Mouse (Mus musculus) embryonic facial prominence, embryonic 11.5 days (tissue): ENCODE data around the gene Pnp. TPM values are rescaled to one million over a fixed set of nuclear protein-coding genes. Genes with fewer than 3 reads are reported as not detected.

ENCODE experiments used
- ATAC-seq: fragments of 200-750 bp; cut with Nextera tagmentation; replicated peaks from 2 replicates; pipeline ENCODE4 v1.8.0; 2017; ENCODE audit warnings: low read depth; ENCODE audit not compliant: insufficient number of reproducible peaks, low FRiP score, low TSS enrichment
- DNase-seq: peaks from one replicate; pipeline ENCODE4 v3.0.0-alpha.2; 2015; ENCODE audit warnings: low spot score
- H3K27ac ChIP-seq: fragments of 300-500 bp; sonication (generic); replicated peaks from 2 replicates; pipeline ENCODE4 v1.5.1; 2014; ENCODE audit warnings: mild to moderate bottlenecking, low read depth, low read length, control low read depth
- H3K27me3 ChIP-seq: fragments of 300-500 bp; sonication (generic); 2 replicates; pipeline ENCODE4 v1.6.1; 2014; ENCODE audit warnings: mild to moderate bottlenecking, low read length, moderate library complexity, mixed read lengths; ENCODE audit not compliant: control insufficient read depth, insufficient read depth
- H3K36me3 ChIP-seq: fragments of 300-500 bp; sonication (generic); replicated peaks from 2 replicates; pipeline ENCODE4 v1.6.1; 2014; ENCODE audit warnings: low read depth, mild to moderate bottlenecking, low read length, moderate library complexity, mixed read lengths; ENCODE audit not compliant: control insufficient read depth, insufficient read depth
- H3K4me1 ChIP-seq: fragments of 300-500 bp; sonication (generic); 2 replicates; pipeline ENCODE4 v1.6.1; 2014; ENCODE audit warnings: low read length, mixed read lengths; ENCODE audit not compliant: control insufficient read depth, insufficient read depth
- H3K4me2 ChIP-seq: fragments of 300-500 bp; sonication (generic); 2 replicates; pipeline ENCODE4 v1.6.1; 2014; ENCODE audit warnings: low read depth, mild to moderate bottlenecking, control low read depth, low read length, moderate library complexity
- H3K4me3 ChIP-seq: fragments of 300-500 bp; sonication (generic); 2 replicates; pipeline ENCODE4 v1.5.1; 2014; ENCODE audit warnings: low read depth, low read length, control low read depth
- H3K9ac ChIP-seq: fragments of 300-500 bp; sonication (generic); replicated peaks from 2 replicates; pipeline ENCODE4 v1.6.1; 2014; ENCODE audit warnings: mild to moderate bottlenecking, control low read depth, low read length
- H3K9me3 ChIP-seq: fragments of 300-500 bp; sonication (generic); replicated peaks from 2 replicates; pipeline ENCODE4 v1.6.1; 2016; ENCODE audit warnings: mild to moderate bottlenecking, low read length, inconsistent platforms, mixed read lengths; ENCODE audit not compliant: control insufficient read depth
- WGBS: fragments of 180-500 bp; shearing (Covaris S2); extraction: QIAGEN DNeasy Blood & Tissue Kit; methylation state at CpG from one replicate; pipeline ENCODE4 v1.1.7; 2014; 5-methylcytosine and 5-hydroxymethylcytosine counted together
- polyA plus RNA-seq: library from polyadenylated mRNA; unstranded; fragments of >200 nt; fragmentation: Nextera tagmentation; extraction: Ambion mirVana; gene quantifications from 2 replicates; pipeline ENCODE4 v1.2.1, GENCODE M21; 2014

Pnp gene
- polyA plus RNA-seq = 72.0 and 72.8 TPM in 2 replicates

- under 1% methylated on average over 60 of the region's 68 CpGs for WGBS
- Histone ChIP-seq H3K36me3 (peaks cover 10% of the 10 kb centered on the region; the same call in 1 of the 2 replicates), H3K9me3 (no peaks in the 10 kb centered on the region), H3K27ac (peak within 1 kb of the TSS; percentile 74), H3K4me3 (peak within 1 kb of the TSS; percentile 94), H3K4me1 (no peaks in the 10 kb centered on the region), H3K27me3 (no peaks in the 10 kb centered on the region), H3K9ac (peak within 1 kb of the TSS; percentile 93), H3K4me2 (peak within 1 kb of the TSS; percentile 82)
- DNase-seq (peak; percentile 98), ATAC-seq (peak; percentile 99)
Measured at GRCm38 (mm10) chr14:50930754-50931492, at the start of gene Pnp, which contains the start of gene Pip4p1. Gene Pnp (plus strand): TSS chr14:50931082. Gene Pip4p1 (minus strand): TSS chr14:50930856.

DNA sequence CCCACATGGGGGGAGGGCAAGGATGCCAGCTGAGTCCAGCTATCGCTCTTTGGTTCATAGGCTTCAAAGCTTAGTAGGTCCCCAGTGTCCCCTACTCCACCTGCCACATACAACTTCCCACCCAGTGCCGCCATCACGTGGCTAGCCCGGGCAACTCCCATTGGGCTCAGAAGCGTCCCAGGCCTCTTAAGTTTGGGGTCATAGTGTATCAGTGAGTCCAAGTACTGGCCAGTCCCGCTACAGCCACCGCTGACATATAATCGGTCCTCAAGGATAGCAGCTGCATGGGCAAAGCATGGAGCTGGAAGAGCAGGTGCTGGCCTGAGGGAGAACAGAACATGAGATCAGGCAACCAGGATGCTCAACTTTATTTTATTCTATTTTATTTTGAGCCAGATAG lies 39.3 kb upstream of the Pnp start:
- Histone ChIP-seq H3K4me1 (no peaks in the 10 kb centered on the region), H3K4me3 (no peak overlapping the region), H3K27ac (no peak overlapping the region), H3K4me2 (no peak overlapping the region), H3K36me3 (no peaks in the 10 kb centered on the region), H3K9ac (no peak overlapping the region), H3K27me3 (no peaks in the 10 kb centered on the region), H3K9me3 (no peaks in the 10 kb centered on the region)
- WGBS = 92% methylated on average over 8 of the region's 8 CpGs
- DNase-seq (no peak), ATAC-seq (no peak)

- WGBS = 75% methylated on average over 7 of the region's 7 CpGs
- ATAC-seq = no peak
- H3K9me3 ChIP-seq = no peaks in the 10 kb centered on the region
- no peak overlapping the region for H3K4me3 ChIP-seq
- H3K9ac ChIP-seq = no peak overlapping the region
- no peaks in the 10 kb centered on the region for H3K36me3 ChIP-seq
- H3K4me2 ChIP-seq = no peak overlapping the region
- no peaks in the 10 kb centered on the region for H3K27me3 ChIP-seq
- DNase-seq = no peak
- H3K27ac ChIP-seq = no peak overlapping the region
- H3K4me1 ChIP-seq = no peaks in the 10 kb centered on the region
Measured at GRCm38 (mm10) chr14:50892091-50892490, 38.8 kb upstream of the Pnp start.

DNA sequence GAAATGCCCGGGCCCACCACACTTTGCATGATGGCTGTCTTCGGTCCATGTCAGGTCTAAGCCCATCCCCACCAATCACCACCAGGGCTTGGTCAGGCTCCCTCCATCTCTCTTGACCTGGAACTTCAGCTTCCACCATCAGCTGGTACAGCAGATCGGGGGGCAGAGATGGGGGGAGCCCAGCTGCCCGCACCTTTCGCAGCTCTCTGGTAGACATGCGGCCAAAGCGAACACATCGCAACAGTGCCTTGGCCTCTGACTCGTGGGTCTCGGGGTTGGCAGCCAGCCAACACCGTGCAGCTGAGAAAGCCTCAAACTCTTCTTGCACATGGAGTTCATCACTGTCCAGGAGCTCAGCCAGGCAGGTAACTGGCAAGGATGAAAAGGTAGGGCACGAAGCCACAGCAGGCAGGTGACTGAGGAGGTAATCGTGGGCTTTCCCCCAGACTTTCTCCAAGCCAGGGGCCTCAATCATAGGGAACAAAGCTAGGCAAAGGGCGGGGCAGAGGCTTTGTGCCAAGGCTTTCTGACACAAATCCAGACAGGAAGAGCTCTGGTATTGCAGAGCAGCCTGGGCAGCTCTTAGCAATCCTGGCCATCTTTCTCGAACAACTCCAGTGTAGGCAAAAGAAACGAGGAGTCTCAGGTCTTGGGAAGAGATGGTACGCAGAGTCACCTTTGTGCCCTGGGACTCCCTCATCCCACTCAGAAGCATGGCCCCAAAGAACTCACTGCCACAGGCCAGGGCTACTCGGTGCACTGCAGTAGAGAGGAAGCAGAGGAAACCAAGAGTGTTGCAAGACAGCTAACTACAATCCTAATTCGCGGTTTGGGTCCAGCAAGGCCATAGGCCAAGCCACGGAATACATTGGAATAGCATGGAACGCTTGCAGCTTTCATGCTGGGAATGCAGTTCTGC lies 38.1 kb upstream of the Pnp start:
- 90% methylated on average over 22 of the region's 22 CpGs for WGBS
- H3K27me3 ChIP-seq = no peaks in the 10 kb centered on the region
- H3K9me3 ChIP-seq = no peaks in the 10 kb centered on the region
- DNase-seq = no peak
- H3K4me2 ChIP-seq = no peak overlapping the region
- H3K4me1 ChIP-seq = no peaks in the 10 kb centered on the region
- ATAC-seq = no peak
- no peak overlapping the region for H3K27ac ChIP-seq
- no peak overlapping the region for H3K9ac ChIP-seq
- H3K36me3 ChIP-seq = no peaks in the 10 kb centered on the region
- no peak overlapping the region for H3K4me3 ChIP-seq

GRCm38 (mm10) chr14:50895407-50895806 lies 35.5 kb upstream of the Pnp start:
- no peaks in the 10 kb centered on the region for H3K27me3 ChIP-seq

GRCm38 (mm10) chr14:50895985-50896746 lies 34.7 kb upstream of the Pnp start:
- Histone ChIP-seq H3K9me3 (no peaks in the 10 kb centered on the region), H3K4me1 (no peaks in the 10 kb centered on the region), H3K27ac (no peak overlapping the region), H3K9ac (peak overlapping the region; percentile 39), H3K4me2 (peak overlapping the region; percentile 71), H3K4me3 (peak overlapping the region; percentile 32), H3K36me3 (no peaks in the 10 kb centered on the region), H3K27me3 (no peaks in the 10 kb centered on the region)
- 17% methylated on average over 19 of the region's 19 CpGs for WGBS
- DNase-seq (peak; percentile 9), ATAC-seq (0 out of 2 replicates have a peak, but pooled peaks have one; percentile 7)

More at GRCm38 (mm10) chr14:50895407-50895806, 35.5 kb upstream of the Pnp start:
- H3K27ac ChIP-seq = no peak overlapping the region
- H3K4me1 ChIP-seq = no peaks in the 10 kb centered on the region
- H3K9ac ChIP-seq = no peak overlapping the region
- no peaks in the 10 kb centered on the region for H3K9me3 ChIP-seq
- no peaks in the 10 kb centered on the region for H3K36me3 ChIP-seq
- ATAC-seq = no peak
- H3K4me3 ChIP-seq = no peak overlapping the region
- H3K4me2 ChIP-seq = no peak overlapping the region
- DNase-seq = no peak

GRCm38 (mm10) chr14:50896747-50897373 lies 34.0 kb upstream of the Pnp start:
- DNase-seq (no peak), ATAC-seq (0 out of 2 replicates have a peak, but pooled peaks have one; percentile 35)
- 15% methylated on average over 23 of the region's 23 CpGs for whole genome bisulfite sequencing
- H3K9ac ChIP-seq = peak overlapping the region; percentile 39
- H3K27ac ChIP-seq = no peak overlapping the region
- H3K4me1 ChIP-seq = no peaks in the 10 kb centered on the region
- H3K4me3 ChIP-seq = peak overlapping the region; percentile 32
- no peaks in the 10 kb centered on the region for H3K27me3 ChIP-seq
- H3K9me3 ChIP-seq = no peaks in the 10 kb centered on the region
- peak overlapping the region; percentile 71 for H3K4me2 ChIP-seq
- H3K36me3 ChIP-seq = no peaks in the 10 kb centered on the region
